In genomic region chr2:60948241-60948640, GRCm38 (mm10) we compare ENCODE assay signal across 10 mouse cellular contexts.
"Had no signal": no experiment of that assay in that cellular context is flagged by ENCODE, and none has a peak within 500 bp of the region (broad histone marks: within the 10 kb centered on the region; RNA-seq: fewer than 3 reads in every experiment).

No protein-coding gene starts in this region.

- H3K4me1 ChIP-seq: liver, embryonic 15.5 days; midbrain, embryonic 13.5 days had no signal

- H3K4me2 ChIP-seq: liver, embryonic 11.5 days; liver, embryonic 15.5 days; midbrain, embryonic 13.5 days had no signal

- H3K27ac ChIP-seq: kidney, postnatal 0 days; layer of hippocampus, adult 2 months; liver, embryonic 15.5 days; midbrain, embryonic 13.5 days had no signal

- H3K4me3 ChIP-seq: layer of hippocampus, adult 2 months; liver, embryonic 15.5 days; midbrain, embryonic 13.5 days had no signal

- H3K36me3 ChIP-seq: liver, embryonic 15.5 days; midbrain, embryonic 13.5 days had no signal

- DNase-seq: kidney, adult 9 months; left cerebral cortex, postnatal 4 days; lung, adult 2 months; right cerebral cortex, postnatal 14 days; thymus, postnatal 36 days had no signal

- H3K27me3 ChIP-seq: liver, embryonic 15.5 days; midbrain, embryonic 13.5 days had no signal

- H3K9ac ChIP-seq: liver, embryonic 15.5 days; midbrain, embryonic 13.5 days had no signal

- H3K9me3 ChIP-seq: liver, embryonic 15.5 days; midbrain, embryonic 13.5 days had no signal

- ATAC-seq: midbrain, embryonic 13.5 days had no signal
